Mouse (Mus musculus): Measurements from ENCODE around the gene Vmn2r56. TPM values are rescaled to one million over a fixed set of nuclear protein-coding genes. Genes with fewer than 3 reads are reported as not detected.
"Not testable (repeated sequence)": the region's sequence is repeated elsewhere in the genome, so short reads cannot be mapped to it uniquely, and the experiment has no call there.

Vmn2r56 gene
- total RNA-seq (2021): not detected
- long read RNA-seq, experiment 1: 0 reads
- long read RNA-seq, experiment 2: 0 reads

DNA sequence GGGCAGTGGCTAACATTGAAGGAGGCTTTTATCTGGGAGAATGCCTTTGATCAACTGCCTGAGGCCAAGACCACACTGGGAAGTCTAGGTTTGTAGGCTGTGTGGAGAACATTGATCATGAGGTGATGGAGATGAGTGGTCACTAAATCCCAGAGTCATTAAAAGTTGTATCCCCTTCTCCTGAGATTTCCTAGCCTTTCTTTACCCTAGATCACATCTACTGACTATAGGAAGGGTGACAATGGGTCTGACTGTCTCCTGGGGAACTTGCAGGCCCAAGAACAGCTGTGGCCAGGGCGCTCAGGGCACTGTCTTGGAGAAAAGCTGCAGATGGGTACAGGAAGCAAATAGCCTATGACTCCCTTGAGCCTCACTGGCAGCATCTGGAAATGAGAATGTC is at the start of gene Vmn2r56:
Gene Vmn2r56, minus strand, starts transcription at position 101 of the 400 bp plus-strand sequence.
- no peak for DNase-seq

DNA sequence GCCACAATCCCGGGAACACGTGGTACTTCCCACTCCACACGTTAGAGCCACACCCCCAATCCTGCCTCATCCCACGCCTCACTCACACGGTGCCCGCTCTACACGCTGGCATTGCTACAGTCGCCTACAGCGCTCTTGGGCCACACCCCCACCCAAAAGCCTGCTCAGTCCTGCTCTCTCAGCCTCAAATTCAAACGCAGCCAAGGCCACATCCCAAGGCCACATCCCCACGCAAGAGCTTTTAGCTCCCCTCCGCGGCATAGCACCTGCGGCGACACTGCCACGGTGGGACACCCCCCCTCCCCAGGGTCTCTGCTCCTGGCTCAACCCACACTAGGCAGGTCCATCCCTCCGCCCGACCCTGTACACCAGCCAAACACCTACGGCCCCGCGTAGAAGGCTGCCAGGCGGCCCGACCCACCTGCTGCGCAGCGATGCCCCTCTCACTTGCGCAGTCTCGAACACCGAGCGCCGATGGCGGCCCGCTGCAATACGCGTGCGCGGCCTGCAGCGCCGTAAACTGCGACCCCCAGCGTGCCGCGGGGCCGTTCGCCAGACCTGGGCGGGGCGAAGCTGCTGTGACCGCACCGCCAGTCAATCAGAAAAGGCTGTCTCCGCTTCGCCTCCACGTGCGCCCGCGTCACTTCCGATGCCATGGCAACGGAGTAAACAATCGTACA is 45.5 kb upstream of the Vmn2r56 start:
- peak; percentile 68 for DNase-seq

- no peak for DNase-seq
Measured at GRCm38 (mm10) chr7:12779782-12780150, 45.0 kb upstream of the Vmn2r56 start.

DNA sequence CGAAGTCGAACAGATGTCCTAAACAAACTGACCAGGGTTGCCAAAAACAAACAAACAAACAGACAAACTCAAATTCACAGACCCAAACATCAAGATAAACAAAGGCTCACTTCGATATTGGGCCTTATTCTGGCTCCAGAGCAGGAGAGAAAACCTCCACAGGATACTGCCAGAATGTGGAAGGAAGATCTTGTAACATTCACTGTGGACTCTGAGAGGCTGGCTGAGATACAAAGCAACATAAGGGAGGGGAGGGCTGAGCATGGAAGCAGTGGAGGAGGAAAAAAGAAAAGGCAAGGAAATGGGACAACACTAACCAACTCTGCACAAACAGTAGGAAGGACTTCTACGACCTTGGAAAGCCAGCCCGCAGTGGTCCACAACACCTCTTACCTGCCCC is 44.3 kb upstream of the Vmn2r56 start:
- no peak for DNase-seq

DNA sequence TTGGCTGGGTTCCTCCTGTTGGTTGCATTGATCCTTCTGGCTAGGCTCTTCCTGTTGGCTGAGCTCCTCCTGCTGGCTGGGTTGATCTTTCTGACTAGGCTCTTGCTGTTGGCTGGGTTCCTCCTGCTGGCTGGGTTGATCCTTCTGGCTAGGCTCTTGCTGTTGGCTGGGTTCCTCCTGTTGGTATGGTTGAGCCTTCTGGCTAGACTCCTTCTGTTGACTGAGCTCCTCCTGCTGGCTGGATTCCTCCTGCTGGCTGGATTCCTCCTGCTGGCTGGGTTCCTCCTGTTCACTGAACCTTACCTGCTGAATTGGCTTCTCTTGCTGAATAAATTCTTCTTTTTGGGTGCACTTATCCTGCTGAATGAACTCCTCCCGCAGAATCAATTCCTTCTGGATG is 39.8 kb upstream of the Vmn2r56 start:
- peak; percentile 73 for DNase-seq

- no peak for DNase-seq
Measured at GRCm38 (mm10) chr7:12774111-12774510, 39.3 kb upstream of the Vmn2r56 start.

DNA sequence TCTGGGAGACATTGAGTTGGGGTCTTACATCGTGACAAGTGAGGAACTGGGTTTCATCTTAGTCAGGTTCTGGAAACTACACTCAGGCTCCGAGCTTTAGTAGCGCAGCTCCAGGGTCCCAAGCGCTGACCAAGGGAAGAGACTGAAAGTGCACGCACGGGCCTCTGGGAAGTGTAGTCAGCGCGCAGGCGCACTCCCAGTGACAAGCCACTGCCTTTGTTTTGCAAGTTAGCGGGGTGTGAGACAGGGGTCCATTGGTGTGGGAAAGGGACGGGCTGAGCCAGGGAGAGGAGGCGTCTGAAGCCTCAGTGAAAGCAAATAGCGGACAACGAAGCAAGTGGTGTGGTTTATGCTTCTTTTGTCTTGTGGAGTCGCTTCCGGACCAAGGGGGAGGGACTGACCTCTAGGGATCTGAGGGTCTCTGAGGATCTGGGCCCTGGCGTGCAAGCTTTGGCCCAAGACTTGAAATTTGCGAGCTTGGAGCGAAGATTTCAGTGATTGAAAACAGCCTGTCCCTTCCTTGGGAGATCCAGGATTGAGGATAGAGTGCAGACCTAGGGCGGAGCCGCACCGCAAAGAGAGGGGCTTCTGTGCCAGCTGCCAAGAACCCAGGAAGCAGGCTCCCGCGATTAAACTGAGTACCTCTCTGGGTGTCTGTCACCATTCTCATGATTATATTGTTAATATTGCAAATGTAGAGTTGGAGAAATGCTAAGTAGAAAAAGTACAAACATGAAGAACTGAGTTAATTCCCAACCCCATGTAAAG is 14.8 kb upstream of the Vmn2r56 start:
- no peak for DNase-seq

DNA sequence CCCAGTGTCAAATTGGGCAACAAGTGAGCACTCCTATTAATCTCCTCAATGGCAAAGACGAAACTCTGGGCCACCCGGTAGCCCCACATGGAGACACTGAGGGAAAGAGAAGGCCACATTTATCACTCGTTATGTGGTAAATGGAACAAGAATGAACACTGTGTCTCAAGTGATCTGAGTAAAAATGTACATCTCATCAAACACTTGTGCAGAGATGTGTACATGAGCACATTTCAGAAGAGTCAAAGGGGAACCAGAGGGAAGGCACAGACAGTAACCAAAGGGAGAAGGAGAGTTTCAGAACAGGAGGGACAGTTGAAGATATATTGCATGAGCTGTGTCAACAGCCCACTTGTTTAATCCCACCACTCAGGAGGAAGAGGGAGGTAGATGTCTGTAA is 49.9 kb downstream of the Vmn2r56 start, which contains the start of gene Vmn2r55:
Gene Vmn2r55, minus strand, starts transcription at position 101 of the 400 bp plus-strand sequence.
- DNase-seq: not testable (repeated sequence)

- DNase-seq: not testable (repeated sequence)
Measured at GRCm38 (mm10) chr7:12640219-12640618, 94.6 kb downstream of the Vmn2r56 start, which contains the start of gene Vmn2r54. Vmn2r54 (minus strand) TSS chr7:12640319.

Other genes with a start within 250 kb of the Vmn2r56 start
- gene 2900092C05Rik, start 222.5 kb downstream of the Vmn2r56 start, total RNA-seq (2021): not detected
- under 1 TPM; under 0.01 to 0.03 TPM for gene Vmn2r53, start 126.2 kb downstream of the Vmn2r56 start, total RNA-seq (2021)
- gene Vmn2r54, start 94.7 kb downstream of the Vmn2r56 start, total RNA-seq (2021): not detected
- not detected for gene Vmn2r55, start 50.0 kb downstream of the Vmn2r56 start, total RNA-seq (2021)
- 1 to 10 TPM; 1.4 to 1.6 TPM for gene Zscan18, start 68.6 kb upstream of the Vmn2r56 start, total RNA-seq (2021)
- 1 to 10 TPM; 3.7 to 4.6 TPM for gene Zfp329, start 83.9 kb upstream of the Vmn2r56 start, total RNA-seq (2021)
- gene Zfp110, start 99.8 kb upstream of the Vmn2r56 start, total RNA-seq (2021): 10 to 100 TPM in 1 of 2 experiments, 1 to 10 TPM in 1; 8.9 to 10.3 TPM
- 1 to 10 TPM; 2.4 TPM for gene Zfp128, start 146.2 kb upstream of the Vmn2r56 start, total RNA-seq (2021)
- gene Zscan22, start 162.8 kb upstream of the Vmn2r56 start, total RNA-seq (2021): 1 to 10 TPM; 2.7 to 3.4 TPM
- 100 to 1,000 TPM; 498 to 510 TPM for gene Rps5, start 187.3 kb upstream of the Vmn2r56 start, total RNA-seq (2021)
- under 1 TPM; 0.21 to 0.33 TPM for gene Rnf225, start 192.4 kb upstream of the Vmn2r56 start, total RNA-seq (2021)
- gene Zfp324, start 230.8 kb upstream of the Vmn2r56 start, total RNA-seq (2021): 1 to 10 TPM; 2.0 to 2.2 TPM
- 1 to 10 TPM; 2.1 to 2.4 TPM for gene Zfp446, start 242.8 kb upstream of the Vmn2r56 start, total RNA-seq (2021)